Mouse (Mus musculus) mouse trophoblast stem cell (cell line): ENCODE results near the gene Wfdc5.

ENCODE experiments used
- in situ Hi-C, 2 experiments: fragments of 300-500 bp; cut with MseI, MboI; formaldehyde crosslinking; loops; 2 replicates in 1 of 2; 3 replicates in 1 of 2; pipeline ENCODE4 v1.15.1; 2025

Wfdc5 gene

DNA sequence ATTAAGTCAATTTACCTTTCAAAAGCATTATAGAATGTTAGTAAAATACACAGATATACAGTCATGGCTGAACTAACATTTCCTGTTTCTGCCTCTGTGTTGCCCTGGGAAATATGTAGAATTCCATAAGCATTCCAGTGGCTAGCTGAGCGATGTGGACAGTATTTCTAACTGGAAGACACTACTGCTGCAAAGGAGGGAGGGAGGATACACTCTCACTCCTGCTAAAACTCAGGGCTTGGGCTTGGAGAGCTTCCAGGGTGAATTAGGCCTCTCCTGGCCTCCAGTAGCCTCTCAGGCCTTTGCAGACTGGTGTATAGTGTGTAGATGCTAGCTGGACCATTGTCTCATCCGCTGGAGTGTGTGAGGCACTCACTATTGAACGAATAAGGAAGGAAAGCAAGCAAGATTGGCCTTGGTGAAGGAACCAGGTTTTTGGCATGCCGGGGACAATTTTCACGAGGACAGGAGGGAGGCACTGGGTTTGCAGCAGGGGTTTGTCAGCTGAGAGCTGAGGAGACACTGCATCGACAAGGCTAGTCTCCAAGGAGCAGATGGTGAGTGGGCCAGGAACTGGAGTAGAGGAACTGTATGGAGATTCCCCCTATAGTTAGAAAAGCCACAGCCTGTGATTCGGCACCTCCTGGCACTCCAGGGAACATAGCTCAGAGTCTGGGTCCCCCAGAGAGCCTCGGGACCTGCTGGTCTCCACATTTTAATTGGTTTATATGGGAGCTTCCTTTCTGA lies 7.7 kb downstream of the Wfdc5 start:
- in situ Hi-C loops, result loop anchor here in 1 of 2 experiments (5.0 kb wide), 1 partner anchor 73 kb away; no protein-coding TSS in a partner anchor

- in situ Hi-C loops, result no loop called here
These were observed 9.1 kb downstream of the Wfdc5 start for GRCm38 (mm10) chr2:164173394-164173793.

- in situ Hi-C loops, result no loop called here
These were observed 11.6 kb downstream of the Wfdc5 start, which contains the start of gene Kcns1 for GRCm38 (mm10) chr2:164170902-164171301. Kcns1 (minus strand) TSS chr2:164171113.

DNA sequence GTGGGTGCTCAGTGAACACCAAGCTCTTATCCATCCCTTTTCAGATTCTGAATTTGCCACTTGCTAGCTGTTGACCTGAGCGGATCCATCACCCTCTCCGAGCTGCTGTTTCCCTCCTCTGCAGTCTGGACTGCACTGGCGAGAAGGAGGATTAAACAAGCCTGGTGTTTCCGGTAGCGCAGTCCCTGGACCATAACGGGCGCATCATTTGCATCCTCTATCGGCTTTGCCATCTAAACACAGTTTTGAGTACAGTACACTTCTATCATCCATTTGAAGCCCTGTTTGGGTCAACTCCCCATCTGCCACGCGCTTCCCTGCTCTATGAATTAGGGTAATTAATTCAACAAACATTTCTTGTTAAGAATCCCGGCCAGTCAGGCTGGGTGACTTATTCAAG lies 12.2 kb downstream of the Wfdc5 start:
- in situ Hi-C loops, result no loop called here

DNA sequence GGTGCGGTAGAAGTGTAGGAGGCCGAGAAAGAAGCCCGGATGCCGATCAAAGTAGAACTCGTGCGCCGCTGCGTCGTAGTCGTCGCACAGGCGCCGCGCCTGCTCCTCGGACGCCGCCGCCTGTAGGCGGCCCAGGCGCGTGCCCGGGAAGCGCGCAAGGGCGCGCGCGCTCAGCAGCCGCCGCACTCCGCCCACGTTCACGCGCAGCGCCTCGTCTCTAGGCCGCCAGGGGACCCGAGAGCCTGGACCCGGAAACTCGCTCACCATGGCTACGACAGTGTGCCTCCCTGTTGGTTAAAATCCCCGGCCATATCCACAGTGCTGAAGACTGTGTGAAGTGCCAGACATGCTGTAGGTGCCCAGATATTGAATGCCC lies 14.0 kb downstream of the Wfdc5 start:
- in situ Hi-C loops, result no loop called here

DNA sequence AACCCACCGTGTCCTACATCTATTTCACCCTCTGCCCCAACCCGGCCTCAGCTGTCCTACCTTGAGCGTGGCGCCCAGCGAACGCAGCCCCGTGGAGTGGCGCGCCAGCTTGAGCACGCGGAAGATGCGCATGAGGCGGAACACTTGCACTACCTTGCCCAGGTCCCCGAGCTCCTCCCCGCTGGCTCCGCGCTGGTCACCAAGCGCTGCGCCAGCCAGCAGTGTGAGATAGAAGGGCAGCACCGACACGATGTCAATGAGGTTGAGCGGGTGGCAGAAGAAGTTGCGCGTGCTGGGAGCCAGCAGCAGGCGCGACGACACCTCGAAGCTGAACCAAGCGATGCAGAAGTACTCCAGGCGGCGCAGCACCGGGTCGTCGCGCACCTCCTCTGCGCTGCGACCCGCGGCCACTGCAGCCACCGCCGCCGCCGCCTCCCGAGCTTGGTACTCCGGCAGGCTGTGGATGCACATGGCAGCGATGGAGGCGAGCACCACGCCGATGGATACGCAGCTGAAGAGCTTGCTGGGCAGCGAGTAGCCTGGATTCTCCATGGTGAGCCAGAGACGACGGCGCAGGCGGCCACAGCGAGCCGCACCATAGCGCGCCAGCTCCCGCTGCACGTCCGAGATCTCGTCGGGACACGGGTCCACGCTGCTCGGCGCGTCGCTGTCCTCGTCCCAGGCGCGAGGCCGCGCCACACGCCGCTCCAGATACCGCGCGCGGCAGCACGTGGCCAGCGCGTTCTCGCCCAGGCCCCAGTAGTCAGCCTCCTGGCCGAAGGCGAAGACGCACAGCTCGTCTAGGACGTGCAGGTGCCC lies 14.6 kb downstream of the Wfdc5 start:
- in situ Hi-C loops, result no loop called here

- in situ Hi-C loops, result no loop called here
These were observed 17.6 kb downstream of the Wfdc5 start for GRCm38 (mm10) chr2:164164941-164165340.

- in situ Hi-C loops, result no loop called here
These were observed 21.0 kb downstream of the Wfdc5 start for GRCm38 (mm10) chr2:164161515-164162055.

DNA sequence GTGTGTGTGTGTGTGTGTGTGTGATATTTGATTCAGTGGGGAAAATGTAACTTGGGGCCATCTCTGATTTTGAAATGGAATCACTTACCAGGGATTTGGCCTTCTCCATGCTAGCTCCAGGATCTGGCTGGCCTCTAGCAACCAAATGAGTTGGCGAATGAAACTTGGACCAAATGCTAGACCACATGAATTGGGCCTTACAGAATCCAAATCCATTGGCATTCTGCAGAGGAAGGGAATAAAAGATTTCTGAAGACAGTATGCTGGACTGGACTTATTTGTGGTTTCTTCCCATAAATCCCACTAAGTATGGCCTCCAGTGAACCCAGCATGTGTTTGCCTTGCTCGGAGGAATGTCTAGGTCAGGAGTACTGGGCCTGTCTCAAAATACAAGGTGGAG lies 23.7 kb downstream of the Wfdc5 start:
- in situ Hi-C loops, result no loop called here

GRCm38 (mm10) chr2:164156158-164156557 lies 26.4 kb downstream of the Wfdc5 start:
- in situ Hi-C loops, result no loop called here

- in situ Hi-C loops, result no loop called here
These were observed 28.5 kb downstream of the Wfdc5 start for GRCm38 (mm10) chr2:164154007-164154406.

GRCm38 (mm10) chr2:164152341-164152740 lies 30.2 kb downstream of the Wfdc5 start:
- in situ Hi-C loops, result no loop called here

DNA sequence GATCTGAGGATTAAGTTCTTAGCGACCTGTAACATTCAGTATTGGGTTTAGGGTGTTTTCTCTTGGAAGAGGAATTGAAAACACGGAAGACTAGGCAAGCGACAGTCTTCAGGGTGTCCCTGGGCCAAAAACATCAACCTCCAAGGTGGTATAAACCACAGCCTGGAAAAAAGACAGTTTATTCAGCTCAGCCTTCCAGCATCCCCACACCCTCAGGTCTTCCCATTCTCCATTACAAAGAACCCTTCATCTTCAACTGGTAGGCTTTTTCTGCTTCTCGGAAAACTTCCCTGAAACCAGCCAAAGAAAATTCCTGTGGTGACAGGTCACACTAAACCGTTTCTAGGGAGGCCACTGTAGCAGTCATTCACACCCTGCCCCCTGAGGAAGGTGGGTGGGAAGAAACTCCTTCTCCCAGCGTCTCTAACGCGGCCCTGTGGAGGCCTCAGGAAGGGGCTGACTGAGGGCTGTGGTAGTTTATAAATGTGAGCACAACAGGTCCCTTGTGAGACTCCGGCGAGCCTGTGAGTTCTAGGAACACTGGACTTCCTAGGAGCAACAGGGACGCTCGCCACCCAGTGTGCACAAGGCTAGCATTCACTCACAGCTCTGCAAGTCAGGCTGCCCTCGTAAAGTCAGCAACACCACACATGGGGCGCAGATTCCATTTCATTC lies 32.3 kb downstream of the Wfdc5 start:
- in situ Hi-C loops, result no loop called here

GRCm38 (mm10) chr2:164146556-164146955 lies 36.0 kb downstream of the Wfdc5 start:
- in situ Hi-C loops, result no loop called here

- in situ Hi-C loops, result no loop called here
These were observed 38.0 kb downstream of the Wfdc5 start for GRCm38 (mm10) chr2:164144541-164144940.

DNA sequence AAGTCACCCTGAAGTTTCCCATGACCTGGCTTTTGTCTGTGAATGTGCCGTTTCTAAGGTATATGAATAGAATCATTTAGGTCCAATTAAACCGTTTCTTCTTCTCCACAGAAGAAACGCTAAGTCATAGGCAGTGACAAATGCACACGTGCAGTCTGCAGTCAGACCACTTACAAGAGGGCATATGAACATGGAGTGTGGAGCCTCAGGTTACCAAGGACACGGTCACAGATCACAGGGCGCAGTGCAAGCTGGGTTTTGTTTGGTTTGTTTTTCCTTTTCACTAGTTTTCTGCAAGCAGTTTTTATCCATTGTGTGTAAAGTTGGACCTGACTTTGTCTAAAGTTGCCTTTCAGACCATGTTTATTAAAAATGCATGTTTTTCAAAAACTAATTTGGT lies 38.5 kb downstream of the Wfdc5 start:
- in situ Hi-C loops, result no loop called here

DNA sequence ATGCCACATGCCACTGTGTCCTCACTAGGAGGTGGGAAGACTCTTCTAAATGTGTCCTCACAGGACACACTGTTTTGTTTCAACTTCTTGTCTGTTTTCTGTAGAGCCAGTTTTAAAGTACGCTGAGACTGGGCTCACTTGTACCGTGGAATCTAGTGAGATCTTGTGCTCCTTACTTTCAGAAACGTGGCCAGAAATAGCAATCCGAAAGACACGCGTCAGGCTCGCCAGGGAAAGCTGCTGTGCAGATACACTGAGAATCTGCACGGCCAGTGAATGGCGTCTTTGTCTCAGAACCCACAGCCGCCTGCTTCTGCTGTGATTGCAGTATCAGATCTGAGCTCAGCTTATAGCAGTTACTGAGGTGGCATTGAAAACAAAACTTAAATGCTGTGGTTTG lies 40.5 kb downstream of the Wfdc5 start:
- in situ Hi-C loops, result no loop called here

DNA sequence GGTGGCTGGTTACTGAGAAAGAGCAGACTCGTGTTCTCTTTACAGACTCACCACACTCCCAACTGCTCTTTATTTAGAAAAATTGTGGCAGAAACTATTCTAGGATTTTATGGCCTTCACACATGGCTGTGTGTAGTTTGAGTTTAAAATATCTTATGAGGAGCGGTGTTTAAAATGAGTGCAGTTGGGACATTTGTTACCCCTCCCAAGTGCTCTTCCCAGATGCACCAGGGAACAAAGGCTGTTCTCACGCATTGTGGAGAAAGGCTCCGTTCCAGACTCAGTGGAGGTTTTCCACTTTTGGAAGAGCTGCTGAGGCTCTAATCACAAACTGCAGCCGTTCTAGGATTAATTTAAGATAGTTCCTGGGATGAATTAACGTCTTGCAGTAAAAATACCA lies 44.8 kb downstream of the Wfdc5 start:
- in situ Hi-C loops, result no loop called here

DNA sequence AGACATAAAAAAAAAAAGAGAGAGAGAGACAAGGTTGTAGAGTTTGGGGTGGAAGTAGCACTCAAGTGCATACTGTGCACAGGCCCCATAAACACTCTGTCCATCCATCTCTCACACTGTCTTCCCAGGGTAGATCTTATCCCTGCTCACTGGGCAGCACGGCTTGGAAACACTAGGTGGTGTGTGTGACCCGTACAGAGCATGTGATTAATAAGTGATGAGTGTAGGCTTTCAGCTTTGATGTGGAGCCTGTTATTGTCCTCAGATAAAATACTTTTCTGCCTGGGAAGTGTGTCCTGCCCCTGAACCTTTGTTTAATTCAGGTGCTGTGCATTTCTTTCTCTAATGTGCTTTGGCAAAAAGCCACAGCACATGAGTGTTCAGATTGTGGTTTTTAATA lies 46.1 kb downstream of the Wfdc5 start:
- in situ Hi-C loops, result no loop called here

- in situ Hi-C loops, result no loop called here
These were observed 47.2 kb downstream of the Wfdc5 start for GRCm38 (mm10) chr2:164135367-164135766.

- in situ Hi-C loops, result no loop called here
These were observed 48.0 kb downstream of the Wfdc5 start for GRCm38 (mm10) chr2:164134563-164134962.

- in situ Hi-C loops, result no loop called here
These were observed 51.0 kb downstream of the Wfdc5 start for GRCm38 (mm10) chr2:164131586-164131985.
